Mouse (Mus musculus) cortical plate, adult 2 months (tissue): Measurements from ENCODE around the gene Vmn1r197.

Experiments
- CTCF ChIP-seq: fragments of 200-500 bp; IDR thresholded peaks from 2 replicates; pipeline ENCODE4 v1.5.1; 2011; ENCODE audit warnings: mild to moderate bottlenecking, control low read depth, low read length; ENCODE audit not compliant: insufficient read depth; ENCODE audit errors: extremely low read depth
- POLR2A ChIP-seq: fragments of 200-500 bp; IDR thresholded peaks from 2 replicates; pipeline ENCODE4 v1.6.1; 2011; ENCODE audit warnings: mild to moderate bottlenecking, low read length, control low read depth; ENCODE audit not compliant: insufficient read depth; ENCODE audit errors: extremely low read depth

- no peak for TF ChIP-seq CTCF
- TF ChIP-seq POLR2A: no peak
Observed at GRCm38 (mm10) chr13:22317366-22317765, 7.0 kb upstream of the Vmn1r197 start.
